Mouse (Mus musculus) layer of hippocampus, postnatal 14 days (tissue): ENCODE measurements around the gene Gng12. TPM values are rescaled to one million over a fixed set of nuclear protein-coding genes. Genes with fewer than 3 reads are reported as not detected.
"Not testable (repeated sequence)": the region's sequence is repeated elsewhere in the genome, so short reads cannot be mapped to it uniquely, and the experiment has no call there.

Experiments
- DNase-seq, 2 experiments: peaks; one replicate each; pipeline ENCODE4 v3.0.0; 2021 to 2022; ENCODE audit warnings: low spot score in 2 of 2, mixed read lengths in 1 of 2
- total RNA-seq, 2 experiments: library from RNA; stranded (reverse); gene quantifications; 2 replicates each; pipeline ENCODE4 v1.2.3; 2021

The Gng12 gene
- total RNA-seq, 2 experiments from 2014 or later: 104 to 117 TPM

DNA sequence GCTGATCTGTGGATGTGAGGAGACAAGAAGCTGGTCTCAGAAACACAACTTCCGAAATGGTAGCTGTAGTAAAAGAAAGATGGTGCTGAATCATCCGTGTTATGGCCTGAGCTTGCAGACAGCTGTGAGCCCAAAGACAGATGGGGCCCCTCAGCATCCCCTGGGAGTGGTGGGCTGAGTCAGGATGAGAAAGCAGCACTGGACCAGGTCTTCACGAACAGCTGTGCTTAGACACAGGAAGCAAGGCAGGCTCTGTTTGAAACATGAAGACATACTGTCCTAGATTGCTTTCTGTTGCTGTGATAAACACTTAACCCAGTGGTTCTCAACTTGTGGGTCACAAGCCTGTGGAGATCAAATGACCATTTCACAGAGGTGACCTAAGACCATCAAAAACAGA, 91.4 kb downstream of the Gng12 start:
- no peak for DNase-seq

DNA sequence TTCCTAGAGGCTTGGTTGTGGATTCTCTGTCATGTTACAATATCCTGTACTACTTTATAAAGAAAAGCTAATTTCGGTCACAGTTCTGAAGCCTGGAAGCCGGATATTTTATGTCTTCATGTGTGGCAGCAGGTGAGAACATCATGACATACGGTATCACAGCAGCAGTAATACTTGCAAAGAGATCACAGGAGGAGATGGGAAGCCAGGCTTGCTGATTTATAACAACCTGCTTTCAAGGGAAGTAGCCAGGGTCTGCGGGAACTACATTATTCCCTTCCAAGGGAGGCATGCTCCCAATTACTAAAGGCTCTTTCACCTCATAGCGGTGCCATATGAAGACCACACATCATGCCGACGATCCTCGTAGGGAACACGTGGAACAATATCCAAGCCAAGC, 92.2 kb downstream of the Gng12 start:
- DNase-seq: no peak

DNA sequence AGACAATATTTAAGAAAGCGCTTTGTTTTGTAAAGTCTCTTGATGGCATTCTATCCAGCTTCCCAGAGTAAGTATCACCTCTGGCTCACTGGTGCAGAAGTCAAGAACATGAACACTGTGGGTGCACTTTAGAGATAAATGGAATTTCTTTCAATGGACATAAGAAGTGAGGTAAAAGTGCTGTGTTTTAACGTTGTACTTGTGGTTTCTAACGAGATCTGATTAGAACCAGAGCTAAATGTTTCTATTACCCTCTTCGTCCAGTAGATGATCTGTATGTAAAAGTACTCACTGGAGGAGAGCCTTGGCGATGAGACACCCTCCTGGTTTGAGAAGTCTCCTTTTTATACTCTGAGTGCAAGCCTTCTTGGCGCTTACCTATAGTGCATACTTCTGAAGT, 92.8 kb downstream of the Gng12 start:
- DNase-seq: no peak

DNA sequence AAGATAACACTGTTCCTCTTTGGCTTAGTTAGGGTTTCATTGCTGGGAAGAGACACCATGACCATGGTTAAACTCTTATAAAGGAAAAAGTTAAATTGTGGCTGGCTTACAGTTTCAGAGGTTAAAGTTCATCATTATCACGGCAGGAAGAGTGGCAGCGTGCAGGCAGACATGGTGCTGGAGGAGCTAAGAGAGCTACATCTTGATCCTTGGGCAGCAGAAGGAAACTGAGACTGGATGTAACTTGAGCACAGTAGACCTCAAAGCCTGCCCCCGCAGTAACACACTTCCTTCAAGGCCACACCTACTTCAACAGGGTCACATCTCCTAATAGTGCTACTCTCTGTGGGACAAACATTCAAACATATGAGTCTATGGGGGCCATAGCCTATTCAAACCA, 93.3 kb downstream of the Gng12 start:
- DNase-seq: no peak

DNA sequence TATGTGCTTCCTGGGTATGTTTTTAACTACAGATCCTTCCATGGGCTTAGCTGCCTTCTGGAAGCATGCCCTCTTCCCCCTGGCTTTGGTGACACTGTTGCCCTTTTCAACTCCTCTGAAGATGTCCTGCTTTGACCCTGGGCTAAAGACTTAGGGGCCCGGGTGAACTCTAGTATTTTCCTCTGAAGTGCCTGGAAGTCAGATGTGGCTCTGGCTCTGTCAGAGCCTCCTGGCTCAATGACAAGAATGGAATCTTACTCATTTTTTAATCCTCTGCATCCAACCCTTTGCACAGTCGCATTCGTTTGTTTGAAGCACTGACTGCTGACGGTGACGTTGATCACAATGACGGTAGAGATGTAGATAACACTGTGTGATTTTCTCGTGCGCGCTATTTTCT, 96.0 kb downstream of the Gng12 start:
- DNase-seq: no peak

DNA sequence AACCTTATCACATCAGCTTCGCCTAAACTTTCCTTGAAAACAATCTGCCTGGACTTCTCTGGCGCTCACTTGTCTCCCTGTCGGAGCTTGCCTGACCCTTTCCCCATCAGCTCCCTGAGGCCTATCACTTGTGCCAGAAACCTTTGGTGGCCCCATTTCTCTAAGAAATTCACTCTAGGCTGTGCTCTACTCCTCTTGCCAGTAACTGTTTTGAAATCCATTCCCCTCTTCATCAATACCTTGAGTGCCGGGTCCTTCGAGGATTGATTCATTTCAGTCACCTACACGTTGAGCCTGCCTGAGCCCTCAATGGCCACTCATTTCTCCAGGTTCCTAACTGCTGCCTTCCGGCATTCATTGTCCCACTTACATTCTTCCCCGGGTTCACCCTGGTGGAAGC, 96.6 kb downstream of the Gng12 start:
- DNase-seq: no peak

DNA sequence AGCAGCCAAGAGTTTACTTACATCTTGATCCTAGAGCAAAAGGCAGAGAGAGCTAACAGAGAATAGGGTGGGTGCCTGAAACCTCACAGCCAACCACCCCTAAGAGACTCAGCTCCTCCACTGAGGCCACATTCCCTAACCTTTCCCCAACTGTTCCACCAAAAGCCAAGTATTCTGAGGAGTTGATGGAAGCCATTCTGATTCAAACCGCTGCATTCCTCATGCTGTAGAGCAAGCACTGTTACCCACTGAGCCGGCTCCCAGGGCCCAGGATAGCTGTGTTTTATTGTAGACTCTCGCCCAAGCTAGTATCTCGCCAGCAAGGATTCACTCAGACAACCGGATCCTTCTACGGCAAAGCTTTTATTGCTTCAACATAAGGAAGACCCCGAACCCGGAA, 98.8 kb downstream of the Gng12 start:
- no peak for DNase-seq

DNA sequence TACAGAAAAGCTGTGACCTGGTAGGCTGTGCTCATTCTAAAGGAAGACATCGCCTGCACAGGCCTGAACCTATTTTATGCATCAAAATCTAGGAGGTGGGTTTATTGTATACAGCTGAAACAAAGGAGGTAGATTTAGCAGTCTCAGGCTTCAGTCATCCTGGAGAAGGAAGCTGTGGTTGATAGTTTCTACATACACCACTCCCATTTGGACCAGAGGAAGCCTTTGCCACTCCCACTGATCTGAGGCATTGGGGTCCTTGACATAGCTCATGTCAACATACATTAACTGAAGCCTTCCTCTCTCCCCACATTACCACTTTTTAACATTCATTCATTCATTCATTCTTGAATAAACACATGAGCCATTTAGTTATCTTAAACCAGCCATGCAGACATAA, 99.6 kb downstream of the Gng12 start:
- no peak for DNase-seq

DNA sequence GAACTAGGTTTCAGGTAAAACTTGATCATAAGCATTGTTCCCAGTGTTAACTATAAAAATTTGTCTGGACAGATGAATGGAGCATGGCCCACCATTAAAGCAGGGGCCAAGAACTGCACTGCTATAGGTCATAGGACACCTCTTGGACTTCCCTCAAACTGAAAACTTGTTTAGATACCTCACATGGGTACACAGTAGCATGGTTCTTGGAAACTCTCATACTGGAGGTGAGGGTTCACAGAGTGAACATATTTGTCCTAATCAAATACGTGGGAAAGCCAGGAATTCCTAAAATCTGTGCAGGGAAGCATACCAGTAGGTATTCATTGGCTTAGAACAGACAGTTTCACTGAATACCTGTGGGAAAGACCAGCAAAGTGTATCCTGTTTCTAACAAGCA, 100.1 kb downstream of the Gng12 start:
- no peak for DNase-seq

DNA sequence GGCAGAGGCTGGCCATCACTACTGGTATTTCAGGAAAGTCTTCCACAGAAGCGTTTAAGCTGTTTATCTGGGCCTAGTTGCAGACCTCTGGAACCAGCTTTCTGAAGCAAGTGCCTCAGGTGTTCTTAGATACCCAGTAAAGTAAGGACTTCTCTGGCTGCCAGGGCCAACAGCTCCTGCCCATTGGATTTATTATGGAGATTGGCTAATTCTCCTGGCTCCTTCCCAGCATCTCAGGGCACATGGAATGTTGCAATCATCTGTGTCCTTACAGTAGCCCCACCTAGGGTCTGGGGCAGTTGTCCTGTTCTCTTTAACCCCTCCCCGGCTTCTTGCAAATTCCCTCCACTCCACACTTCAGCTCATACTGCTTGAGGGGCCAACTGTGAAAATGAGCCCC, 102.4 kb downstream of the Gng12 start:
- no peak for DNase-seq

DNA sequence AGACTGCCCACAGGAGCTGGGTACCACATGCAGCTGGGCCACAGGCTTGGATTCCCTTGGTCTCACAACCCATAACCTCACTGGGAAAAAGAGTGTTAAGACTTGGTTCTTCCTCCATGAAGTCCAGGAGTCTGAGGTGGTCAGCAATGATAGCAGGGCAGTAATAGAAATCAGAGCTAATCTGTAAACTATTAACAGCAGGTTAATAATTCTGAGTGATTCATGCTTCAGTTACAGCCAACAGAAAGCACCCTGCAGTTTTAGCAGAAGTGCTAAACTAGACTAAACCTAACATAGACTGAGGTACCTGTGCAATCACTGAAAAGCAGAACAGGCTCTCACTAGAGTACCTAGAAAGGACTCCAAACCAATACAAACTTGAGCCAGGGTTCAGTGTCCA, 103.6 kb downstream of the Gng12 start:
- DNase-seq: no peak

DNA sequence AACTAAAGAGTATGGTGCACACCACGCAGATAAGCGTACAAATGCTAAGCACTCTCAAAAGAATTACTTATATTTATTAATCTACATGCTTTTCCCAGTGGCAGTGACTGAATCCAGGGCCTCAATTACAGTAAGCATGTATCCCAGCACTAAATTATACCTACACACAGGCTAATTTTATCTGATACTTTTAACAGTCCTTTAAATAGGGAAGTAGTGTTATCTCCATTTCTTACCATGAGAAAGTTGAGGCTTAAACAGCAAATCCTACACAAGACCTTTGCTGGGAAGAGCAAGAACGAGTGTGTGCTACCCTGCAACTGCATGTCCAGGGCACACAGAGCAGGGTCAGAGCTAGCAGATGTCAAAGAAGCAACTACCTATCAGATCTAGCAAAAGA, 113.7 kb downstream of the Gng12 start:
- DNase-seq: no peak

DNA sequence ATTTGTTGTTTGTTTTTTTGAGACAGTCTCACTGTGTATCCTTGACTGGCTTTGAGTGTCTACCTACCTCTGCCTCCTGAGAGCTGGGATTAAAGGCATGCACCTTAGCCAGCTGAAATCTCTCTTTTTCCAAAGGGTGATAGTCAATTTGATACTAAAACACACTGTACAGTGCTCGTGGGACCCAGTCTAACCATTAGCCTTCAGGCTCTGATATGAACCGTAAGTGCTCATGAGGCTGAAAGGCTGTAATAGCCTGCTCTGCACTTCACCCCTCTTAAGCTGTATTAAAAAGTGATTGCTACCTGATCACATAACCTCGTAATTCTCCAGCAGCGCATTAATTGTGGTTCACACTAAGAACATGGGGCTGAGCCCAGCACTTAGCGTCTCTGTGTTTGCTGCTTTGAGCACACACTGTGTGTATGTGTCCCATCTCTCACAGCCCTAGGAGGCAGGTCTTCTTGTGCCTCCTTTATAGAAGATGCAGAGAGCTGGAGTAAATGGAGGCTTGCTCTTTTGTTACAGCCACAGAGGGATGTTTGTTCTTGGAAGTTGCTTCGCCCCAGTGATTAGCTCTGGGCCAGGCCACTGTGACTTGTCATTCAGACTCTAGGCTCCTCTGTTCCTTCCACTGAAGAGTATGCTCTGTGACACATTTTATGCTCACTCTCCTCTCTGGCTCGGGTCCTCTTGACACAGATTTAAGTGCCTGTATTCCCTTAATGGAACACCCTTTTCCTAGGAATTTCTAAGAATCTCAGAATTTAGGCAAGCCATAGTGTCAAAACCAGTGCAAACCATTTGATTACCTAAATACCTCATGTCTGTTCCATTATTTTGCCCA, 114.4 kb downstream of the Gng12 start:
- no peak for DNase-seq

DNA sequence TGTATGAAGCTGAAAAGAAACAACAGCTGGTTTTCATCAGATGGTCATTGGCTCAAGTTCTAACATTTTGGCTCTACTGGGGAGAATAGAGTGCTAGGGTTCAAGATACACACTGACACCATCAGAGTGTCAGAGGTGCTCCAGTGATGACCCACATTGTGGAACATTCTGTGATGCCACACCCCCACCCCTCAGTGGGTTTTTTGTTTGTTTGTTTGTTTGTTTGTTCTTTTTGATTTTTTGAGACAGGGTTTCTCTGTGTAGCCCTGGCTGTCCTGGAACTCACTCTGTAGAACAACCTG, 115.0 kb downstream of the Gng12 start:
- no peak for DNase-seq

DNA sequence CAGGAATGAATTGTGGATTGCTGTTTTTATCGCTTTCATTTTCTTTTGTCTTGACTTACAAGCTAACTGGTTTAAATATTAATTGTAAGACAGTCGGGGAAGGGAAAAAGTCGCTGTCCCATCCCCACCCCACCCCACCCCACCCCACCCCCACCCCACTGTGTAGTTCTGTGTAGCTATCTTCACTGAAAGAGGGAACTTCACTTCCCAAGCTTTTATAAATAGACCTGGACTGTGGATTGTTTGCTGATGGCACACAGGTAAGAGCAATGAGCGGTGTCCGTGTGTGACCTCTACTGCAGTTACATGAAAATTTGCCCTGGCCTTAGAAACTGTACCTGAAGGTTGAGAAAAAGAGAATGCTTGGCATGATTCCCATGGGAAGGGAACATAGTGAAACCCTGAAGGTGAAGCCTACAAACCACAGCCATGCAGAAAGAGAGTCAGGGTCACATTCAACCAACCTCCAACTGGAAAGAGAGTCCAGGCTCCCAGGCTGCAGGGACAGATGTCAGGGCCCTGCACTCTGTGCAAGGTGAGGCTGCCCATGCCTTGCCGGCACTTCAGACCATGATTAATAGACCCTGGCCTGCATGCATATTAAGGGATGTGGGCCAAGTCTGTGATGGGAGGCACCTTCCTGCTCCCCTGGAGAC, 117.2 kb downstream of the Gng12 start:
- no peak for DNase-seq

DNA sequence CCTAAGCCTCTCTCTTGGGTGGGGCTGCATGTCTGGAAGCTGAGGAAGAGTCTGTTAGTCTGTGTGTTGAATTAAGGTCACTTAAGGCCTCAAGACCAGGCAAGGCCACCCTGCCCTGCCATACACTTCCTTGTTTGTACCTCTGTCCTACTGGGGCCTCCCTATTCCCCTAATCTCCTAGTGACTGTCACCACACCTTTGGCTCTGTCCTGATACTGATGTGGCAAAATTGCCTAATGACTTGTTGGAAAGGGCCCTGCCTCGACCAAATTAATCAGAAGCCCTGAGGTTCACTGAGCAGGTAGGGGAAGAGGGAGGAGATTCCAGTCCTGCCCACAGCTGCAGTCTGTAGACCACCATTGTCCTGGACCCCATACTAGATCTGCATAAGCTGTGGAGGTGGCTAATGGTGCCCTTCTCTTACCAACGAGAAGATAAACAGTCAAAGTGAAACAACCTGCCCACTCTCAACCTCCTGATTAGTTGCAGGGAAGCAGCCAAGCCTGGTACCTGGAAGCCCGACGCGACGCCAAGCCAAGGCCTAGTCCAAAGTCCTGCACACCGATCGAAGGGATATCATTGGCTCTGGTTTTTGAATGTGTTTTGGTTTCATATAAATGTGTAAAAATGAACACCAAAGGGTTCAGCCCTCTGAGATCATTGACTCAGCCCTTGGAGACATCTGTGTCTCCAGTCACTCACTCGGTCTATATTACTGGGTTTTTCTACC, 117.9 kb downstream of the Gng12 start:
- DNase-seq: no peak

DNA sequence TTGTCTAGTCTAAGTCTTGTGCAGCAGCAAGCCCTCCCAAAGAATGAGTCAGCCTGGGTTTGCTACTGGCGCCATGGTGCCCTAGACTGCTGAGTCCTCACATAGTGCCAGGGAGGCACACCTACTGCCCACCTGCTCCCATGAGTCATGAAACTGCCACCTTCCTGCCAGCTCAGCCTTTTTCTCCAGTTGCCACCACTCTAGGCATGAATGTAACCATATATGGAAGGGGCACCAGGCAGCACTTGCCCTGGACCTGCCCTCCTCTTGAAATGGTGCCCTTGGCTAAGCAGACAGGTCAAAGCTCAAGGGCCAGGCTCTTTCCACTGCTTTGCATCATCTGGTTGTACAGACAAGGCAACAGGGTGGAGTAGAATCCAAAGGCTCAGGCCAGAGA, 118.5 kb downstream of the Gng12 start:
- DNase-seq: no peak

DNA sequence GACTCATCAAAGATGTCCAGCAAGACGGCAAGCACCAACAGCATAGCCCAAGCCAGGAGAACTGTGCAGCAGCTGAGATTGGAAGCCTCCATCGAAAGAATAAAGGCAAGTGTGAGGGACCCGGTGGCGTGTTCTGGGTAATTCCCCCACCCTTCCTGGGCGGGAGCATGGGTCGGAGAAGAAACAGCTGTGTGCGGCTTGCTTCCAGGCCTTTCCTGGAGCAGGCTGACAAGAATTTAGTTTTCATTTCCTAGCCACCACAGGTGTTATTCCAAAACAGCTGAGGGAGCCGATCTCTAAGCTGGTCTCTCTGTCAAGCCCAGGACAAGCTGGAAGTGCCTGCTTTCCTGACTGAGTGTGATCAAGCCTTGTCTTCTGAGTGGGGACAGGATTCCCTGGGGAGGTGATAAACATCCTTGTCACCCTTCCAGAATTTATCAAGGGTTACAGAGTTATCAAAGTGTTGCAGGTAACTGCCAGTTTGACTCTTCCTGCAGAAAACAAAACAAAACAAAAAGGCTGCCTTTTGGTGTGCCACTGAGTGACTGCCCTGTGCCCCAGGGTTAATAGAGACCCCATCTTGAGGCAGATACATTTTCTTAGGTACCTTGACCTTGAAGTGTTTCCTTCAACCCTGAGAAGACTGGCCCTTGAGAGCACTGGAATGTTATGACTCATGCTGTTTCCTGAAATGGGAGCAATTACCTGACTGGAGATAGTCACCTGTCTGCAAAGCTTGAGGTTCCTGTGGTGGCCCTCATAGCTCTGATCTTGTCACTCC, 119.7 kb downstream of the Gng12 start:
- DNase-seq: no peak

DNA sequence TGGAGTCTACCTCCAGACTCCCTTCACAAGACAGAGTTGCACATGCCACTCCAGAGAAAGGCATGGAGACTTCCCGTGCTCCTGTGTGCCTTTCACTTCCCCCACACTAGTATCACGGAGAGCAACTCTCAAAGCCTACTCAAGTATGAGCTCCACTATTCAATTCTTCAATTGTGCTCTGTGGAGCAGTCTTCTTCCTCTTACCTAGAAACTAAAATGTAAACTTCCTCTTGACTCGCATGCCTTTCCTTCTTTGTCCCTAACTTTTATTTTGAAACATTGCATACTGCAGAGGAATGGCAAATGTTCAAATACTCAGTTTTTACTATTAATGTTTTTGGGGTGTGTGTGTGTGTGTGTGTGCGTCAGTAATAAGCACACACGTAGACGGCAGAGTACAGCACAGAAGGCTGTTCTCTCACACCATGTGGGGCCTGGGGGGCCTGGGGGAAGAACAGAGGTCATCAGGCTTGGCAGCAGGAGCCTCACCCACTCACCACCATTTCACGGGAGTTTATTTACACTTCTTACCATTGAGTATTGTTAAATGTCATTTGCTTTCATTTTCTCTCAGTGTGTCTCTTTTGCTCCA, 120.4 kb downstream of the Gng12 start:
- no peak for DNase-seq

DNA sequence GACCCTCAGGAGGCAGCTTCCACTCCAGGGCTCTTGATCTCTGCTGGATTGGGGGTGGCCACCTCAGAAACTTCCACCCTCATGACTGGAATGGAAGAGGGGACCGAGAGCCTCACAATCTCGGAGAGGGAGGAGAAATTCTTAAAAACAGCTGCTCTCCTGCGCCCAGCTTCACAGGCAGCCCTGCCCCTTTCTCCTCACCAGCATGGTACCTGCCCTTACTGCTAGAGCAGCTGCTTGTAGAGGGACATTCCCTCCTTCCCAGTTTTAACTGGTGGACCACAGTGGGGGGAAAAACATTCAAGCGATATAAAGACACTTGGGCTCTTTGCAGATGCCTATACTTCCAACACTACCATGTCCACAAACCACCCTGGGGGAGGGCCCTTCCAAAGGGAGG, 122.2 kb downstream of the Gng12 start:
- no peak for DNase-seq

DNA sequence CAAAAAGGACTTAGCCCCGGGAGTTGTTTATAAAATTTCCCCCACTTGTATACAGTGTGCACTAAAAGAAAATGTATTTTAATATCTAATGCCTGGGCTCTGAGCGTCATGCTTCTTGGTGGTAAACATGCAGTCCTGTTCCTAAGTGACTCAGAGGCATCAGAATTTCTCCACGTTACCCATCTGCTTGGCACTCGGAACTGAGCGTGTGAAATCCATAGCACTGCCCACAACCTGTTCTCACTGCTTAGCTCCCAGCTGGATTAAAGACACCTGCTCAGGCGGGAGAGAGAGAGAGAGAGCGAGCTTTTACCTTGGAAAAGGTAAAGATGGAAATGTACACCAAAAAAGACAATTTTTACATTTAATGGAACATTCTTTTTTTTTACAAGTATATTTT, 122.8 kb downstream of the Gng12 start:
- DNase-seq: not testable (repeated sequence)
